Mouse (Mus musculus): ENCODE results near the gene Stk31. TPM values are rescaled to one million over a fixed set of nuclear protein-coding genes. Genes with fewer than 3 reads are reported as not detected.

Gene Stk31
- polyA plus RNA-seq (2014; fragmentation: Illumina TruSeq; extraction: RNeasy Lipid Tissue Mini Kit (QIAGEN cat#74804); ENCODE audit: low read depth, low replicate concordance) = not detected

GRCm38 (mm10) chr6:49395316-49395715 is at the start of gene Stk31:
Stk31 (plus strand) TSS chr6:49395604.

GRCm38 (mm10) chr6:49367159-49368054 is 28.0 kb upstream of the Stk31 start, which contains the start of gene Fam221a:
Fam221a (plus strand) TSS chr6:49367739.

Other genes with a start within 250 kb of the Stk31 start
- 0.08 TPM for gene Igf2bp3, start 180.6 kb upstream of the Stk31 start, polyA plus RNA-seq (2014; fragmentation: Illumina TruSeq; extraction: RNeasy Lipid Tissue Mini Kit (QIAGEN cat#74804); ENCODE audit: low read depth, low replicate concordance)
- gene Tra2a, start 131.6 kb upstream of the Stk31 start, polyA plus RNA-seq (2014; fragmentation: Illumina TruSeq; extraction: RNeasy Lipid Tissue Mini Kit (QIAGEN cat#74804); ENCODE audit: low read depth, low replicate concordance) = 105 TPM
- gene Ccdc126, start 76.3 kb upstream of the Stk31 start, polyA plus RNA-seq (2014; fragmentation: Illumina TruSeq; extraction: RNeasy Lipid Tissue Mini Kit (QIAGEN cat#74804); ENCODE audit: low read depth, low replicate concordance) = 14.7 TPM
- 3.5 TPM for gene Fam221a, start 27.9 kb upstream of the Stk31 start, polyA plus RNA-seq (2014; fragmentation: Illumina TruSeq; extraction: RNeasy Lipid Tissue Mini Kit (QIAGEN cat#74804); ENCODE audit: low read depth, low replicate concordance)